Mouse (Mus musculus) megakaryocyte, embryonic 14.5 days (primary cell): ENCODE measurements around the gene Magi3.

ENCODE experiments used
- FLI1 ChIP-seq: IDR thresholded peaks from 2 replicates; pipeline ENCODE4 v1.6.1; 2012; ENCODE audit warnings: low read length, inconsistent platforms, mixed read lengths
- GATA1 ChIP-seq: IDR thresholded peaks from 3 replicates; pipeline ENCODE4 v1.6.1; 2012; ENCODE audit warnings: mixed read lengths, low read length, inconsistent platforms, borderline replicate concordance

GRCm38 (mm10) chr3:104264530-104265145 is 44.5 kb upstream of the Magi3 start:
- TF ChIP-seq GATA1: no peak
- no peak for TF ChIP-seq FLI1
